Mouse (Mus musculus) kidney, adult 8-10 months (tissue): ENCODE measurements around the gene Vps37c.

ENCODE experiments used
- DNase-seq, 2 experiments: peaks; one replicate each; pipeline ENCODE4 v3.0.0; 2022

The Vps37c gene

DNA sequence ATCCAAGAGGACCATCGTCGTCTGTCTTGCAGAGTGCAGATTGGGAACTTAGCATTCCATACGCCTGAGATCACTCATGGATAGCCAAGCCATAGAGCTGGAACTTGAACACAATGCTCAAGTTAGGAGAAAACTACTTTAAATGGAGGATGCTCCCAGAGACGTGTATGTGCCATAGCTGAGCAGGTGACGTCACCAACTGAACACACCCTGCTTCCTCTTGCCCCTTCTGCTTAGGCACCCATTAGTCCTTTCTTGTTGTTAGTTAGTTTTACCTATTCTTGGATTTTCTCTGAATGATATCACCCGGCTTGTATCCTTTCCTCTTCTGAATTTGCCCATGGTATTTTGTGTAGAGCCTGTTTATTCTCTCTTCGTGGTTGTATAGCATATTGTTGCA, 58.6 kb downstream of the Vps37c start:
- DNase-seq, result no peak

- no peak for DNase-seq
These were observed 59.2 kb downstream of the Vps37c start for GRCm38 (mm10) chr19:10747718-10748117.

- no peak for DNase-seq
These were observed 60.0 kb downstream of the Vps37c start for GRCm38 (mm10) chr19:10748401-10749102.

DNA sequence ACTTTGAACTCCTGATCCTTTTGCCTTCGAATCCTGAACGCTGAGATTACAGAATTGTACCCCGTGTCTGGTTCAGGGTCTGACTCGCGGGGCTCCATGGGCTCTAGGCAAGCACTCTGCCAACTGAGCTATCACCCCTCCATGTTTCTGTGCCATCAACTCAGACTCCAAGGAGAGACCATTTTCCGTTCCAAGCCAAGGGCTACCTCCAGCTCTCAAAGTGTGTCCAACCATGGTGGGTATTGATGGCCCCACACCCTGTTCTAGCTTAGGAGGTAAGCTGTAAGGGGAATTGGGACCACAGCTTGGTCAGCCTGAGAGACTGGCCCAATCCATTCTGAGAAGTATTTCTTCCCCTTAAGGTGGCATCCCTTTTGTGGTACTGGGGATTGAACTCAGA, 60.8 kb downstream of the Vps37c start:
- DNase-seq, result no peak

GRCm38 (mm10) chr19:10750161-10750560, 61.6 kb downstream of the Vps37c start:
- no peak for DNase-seq

- no peak for DNase-seq
These were observed 63.1 kb downstream of the Vps37c start for GRCm38 (mm10) chr19:10751607-10752006.

- DNase-seq, result no peak
These were observed 63.6 kb downstream of the Vps37c start for GRCm38 (mm10) chr19:10752106-10752505.

- DNase-seq, result no peak
These were observed 64.1 kb downstream of the Vps37c start for GRCm38 (mm10) chr19:10752646-10753045.

DNA sequence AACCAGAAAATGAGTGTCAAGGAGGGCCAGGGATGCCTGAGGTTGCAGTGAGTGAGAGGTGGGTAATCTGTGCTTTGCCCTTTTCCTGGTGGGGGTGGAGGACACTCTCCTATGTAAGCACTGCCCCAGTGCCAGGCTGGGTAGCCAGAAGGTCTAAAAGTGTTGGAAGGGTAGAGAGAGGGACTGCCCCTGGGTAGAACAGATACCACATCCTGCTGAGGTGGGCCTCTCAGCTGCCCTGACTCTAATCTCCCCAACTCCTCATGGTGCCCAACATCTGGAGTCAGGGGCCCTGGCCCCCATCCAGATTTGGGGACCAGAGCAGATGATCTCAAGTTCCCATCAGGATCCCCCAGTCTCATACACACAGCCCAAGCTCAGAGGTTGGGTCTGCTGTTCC, 68.6 kb downstream of the Vps37c start:
- DNase-seq, result no peak

DNA sequence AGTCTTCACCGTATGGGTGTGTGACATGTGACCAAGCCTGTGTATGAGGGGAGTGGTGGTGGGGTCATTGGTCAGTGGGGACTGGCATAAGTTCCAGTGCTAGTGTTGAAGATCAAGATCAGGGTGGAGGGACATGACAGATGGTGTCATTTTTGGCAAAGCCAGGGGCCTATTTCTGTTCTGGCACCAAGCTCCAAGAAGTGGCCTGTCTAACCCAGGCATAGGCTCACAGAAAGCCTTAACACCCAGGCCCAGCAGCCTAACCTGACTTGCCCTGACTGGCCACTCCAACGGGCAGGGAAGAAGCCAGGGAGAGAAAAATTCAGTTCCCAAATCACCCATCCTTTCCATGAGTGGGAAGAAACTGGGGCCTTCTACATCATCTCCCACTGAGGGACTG, 69.0 kb downstream of the Vps37c start:
- DNase-seq, result no peak

GRCm38 (mm10) chr19:10758708-10759107, 70.2 kb downstream of the Vps37c start:
- no peak for DNase-seq

GRCm38 (mm10) chr19:10759525-10759924, 71.0 kb downstream of the Vps37c start:
- no peak for DNase-seq

DNA sequence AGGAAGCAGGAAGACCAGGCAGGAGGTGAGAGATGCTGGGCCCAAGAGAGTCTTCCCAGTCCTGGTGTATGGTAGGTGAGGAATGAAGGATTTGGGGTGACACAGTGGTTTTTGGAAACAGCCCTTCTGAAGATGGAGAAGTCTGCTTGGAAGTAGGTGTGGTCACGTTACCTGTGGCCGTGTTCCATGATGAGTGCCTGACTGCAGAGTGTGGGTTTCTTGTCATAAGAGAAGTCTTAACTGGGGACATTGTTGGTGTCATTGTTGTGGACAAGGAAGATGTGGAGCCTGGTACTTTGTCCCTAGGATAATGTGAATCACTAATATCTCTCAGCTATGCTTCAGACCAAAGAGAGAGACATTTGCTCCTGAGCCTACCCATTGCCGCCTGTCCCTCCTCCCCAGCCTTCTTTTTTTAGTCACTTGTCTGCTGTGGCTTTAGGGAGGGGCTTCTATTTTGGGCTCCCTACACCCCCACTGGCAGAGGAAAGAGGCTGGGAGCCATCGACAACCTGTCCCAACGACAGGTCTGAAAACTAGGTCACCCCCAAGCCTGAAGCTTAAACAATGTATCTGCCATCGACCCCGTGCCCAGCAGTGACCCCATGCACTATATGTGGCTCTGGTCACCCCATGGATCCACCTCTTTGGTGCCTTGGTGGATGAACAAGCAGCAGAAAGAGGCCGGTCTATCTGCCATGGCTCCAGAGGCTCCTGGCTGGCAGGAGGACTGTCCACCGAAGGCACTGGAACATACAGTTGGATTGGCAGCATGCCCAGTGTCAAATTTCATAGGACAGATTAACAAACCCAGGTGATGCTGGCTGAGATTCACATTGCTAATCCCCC, 71.7 kb downstream of the Vps37c start:
- DNase-seq, result no peak

DNA sequence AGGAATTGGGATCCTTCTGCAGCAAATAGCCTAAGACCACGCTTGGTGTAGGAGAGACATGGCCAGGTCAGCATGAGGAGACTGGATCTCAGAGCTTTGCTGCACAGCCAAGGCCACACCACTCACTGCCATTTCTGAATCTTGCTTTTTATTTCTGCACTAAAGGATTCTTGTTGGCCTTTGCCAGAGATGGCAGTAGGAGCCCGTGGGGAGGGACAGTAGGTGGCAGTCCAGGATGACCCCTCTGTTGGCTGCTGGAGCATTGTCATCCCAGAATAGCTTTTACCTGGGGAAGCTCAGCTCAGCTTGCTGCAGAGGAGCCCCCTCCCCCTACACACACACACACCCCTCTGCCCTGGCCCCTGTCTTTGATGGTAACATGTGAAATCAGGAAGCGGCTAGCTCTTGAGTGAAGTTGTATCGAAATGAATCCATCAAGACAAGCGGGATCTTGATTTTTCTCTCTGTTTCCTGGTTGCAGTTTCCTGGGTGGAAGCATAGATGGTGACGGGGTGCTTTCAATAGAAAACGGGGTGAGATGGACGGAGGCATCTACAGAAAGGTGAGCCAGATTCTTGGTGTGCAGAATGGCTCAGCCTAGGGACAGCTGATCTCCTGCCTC, 73.4 kb downstream of the Vps37c start:
- DNase-seq, result no peak

DNA sequence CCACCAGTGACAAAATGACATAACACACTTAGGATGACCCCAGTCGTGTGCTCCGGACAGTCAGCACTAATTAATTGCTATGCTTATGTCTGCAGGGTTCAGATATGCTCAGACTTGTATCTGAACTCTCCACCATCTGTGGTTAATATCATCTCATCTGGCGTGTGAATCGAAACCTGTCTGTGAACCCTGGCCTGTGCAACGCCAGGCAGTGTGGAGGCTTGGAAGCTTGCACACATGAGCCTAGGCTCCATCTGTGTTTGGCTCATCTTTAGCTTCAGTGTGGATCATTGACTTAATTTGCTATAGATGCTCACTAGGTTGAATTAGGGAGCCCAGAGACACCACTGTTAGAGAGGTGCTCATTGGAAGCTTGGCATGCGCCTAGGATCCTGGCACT, 73.9 kb downstream of the Vps37c start:
- no peak for DNase-seq

DNA sequence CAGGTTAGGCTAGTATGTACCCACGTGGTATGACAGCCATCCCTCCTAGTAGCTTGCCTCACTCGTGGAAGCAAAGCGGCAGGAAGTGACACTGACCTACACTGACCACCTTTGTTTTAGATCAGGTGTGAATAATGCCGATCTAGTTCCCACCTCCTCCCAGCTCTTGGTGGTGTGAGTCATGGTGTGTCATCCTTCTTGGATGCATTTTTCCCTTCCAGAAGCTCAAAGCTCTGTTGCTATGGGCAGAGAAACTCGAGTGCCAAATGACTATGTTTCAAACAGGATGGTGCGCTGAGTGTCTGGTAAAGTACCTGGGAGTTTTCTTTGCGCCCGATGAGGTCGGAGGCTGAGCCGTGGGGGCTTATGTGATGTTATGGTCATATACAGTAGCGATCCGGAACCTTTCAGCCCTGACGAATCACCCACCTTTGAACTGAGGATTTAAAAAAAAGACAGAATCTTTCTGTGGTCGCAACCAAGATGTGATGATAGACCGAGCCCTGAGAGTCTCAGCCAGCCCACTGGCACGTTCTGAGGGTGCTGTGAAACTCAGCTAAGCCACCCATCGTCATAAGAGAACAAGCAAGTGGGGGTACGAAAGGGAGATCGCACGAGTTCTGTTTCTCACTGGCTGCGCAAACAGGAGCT, 75.0 kb downstream of the Vps37c start:
- DNase-seq, result no peak
